Mouse (Mus musculus) splenic B cell, adult 2 months (primary cell): ENCODE data around the gene Katnb1.

Experiments
- DNase-seq: peaks from one replicate; pipeline ENCODE4 v3.0.0-alpha.2; 2011; ENCODE audit warnings: low read depth, low spot score
- H3K27me3 ChIP-seq: 2 replicates; pipeline ENCODE4 v1.6.1; 2012; ENCODE audit warnings: mild to moderate bottlenecking, low read length, moderate library complexity, mixed read lengths; ENCODE audit not compliant: control insufficient read depth, poor library complexity, insufficient read depth, severe bottlenecking
- H3K36me3 ChIP-seq: 2 replicates; pipeline ENCODE4 v1.6.1; 2012; ENCODE audit warnings: mild to moderate bottlenecking, low read length, moderate library complexity, mixed read lengths; ENCODE audit not compliant: control insufficient read depth, poor library complexity, insufficient read depth, severe bottlenecking

The Katnb1 gene

DNA sequence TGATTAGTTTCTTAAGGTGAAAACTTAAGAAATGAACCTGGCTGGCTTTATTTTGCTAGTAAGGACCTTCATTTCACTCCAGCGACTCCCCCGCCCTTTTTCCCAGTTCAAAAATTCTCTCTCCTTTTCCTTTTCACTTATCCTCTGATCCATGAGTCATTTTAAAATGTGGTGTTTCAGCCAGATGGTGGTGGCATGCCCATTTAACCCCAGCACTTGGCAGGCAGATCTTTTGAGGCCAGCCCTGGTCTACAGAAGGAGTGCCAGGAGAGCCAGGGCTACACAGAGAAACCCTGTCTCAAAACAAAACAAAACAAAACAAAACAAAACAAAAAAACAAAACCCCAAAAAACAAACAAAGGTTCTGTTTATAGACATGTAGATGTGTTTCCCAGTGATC lies 16.5 kb upstream of the Katnb1 start:
- no peaks in the 10 kb centered on the region; the same call in 1 of the 2 replicates for H3K27me3 ChIP-seq
- H3K36me3 ChIP-seq: no peaks in the 10 kb centered on the region
- no peak for DNase-seq

DNA sequence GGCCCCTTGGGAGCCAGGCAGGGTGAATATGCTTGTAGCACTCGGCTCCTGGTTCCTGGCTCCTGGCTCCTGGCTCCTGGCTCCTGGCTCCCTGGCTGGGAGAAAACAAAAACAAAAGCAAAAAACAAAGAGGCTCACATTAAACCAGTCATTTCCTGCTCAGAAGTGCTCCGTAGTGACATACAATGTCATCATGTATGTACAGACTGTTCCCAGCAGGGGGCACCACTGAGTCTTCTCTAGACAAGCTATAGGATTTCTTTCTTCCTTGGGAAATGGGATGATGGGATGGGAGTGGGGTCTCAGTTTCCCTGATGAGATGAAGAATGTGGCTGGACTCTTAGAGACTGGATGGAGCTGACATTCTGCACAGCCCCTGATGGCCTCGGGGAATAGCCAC lies 13.4 kb upstream of the Katnb1 start:
- no peaks in the 10 kb centered on the region for H3K36me3 ChIP-seq
- no peaks in the 10 kb centered on the region for H3K27me3 ChIP-seq
- DNase-seq: peak; percentile 70

DNA sequence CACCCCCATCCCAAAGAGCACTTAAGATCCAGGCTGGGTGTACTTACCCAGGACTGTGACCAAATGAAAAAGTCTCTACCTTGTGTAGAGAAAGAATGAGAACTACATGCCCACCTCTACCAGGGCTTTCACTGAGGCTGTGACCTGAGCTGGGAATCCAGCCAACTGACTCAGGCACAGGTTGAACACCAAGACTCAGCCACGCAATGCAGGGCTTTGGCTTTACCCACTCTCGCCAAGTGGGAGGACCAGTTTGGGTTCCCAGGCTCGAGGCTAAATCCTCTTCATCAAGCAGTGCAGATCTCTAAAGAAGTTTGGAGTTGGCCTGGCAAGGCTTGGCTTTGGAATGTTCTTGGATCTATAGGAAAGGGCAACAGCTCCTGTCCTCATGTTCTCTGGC lies 5.5 kb upstream of the Katnb1 start:
- DNase-seq: no peak
- no peaks in the 10 kb centered on the region for H3K27me3 ChIP-seq
- no peaks in the 10 kb centered on the region for H3K36me3 ChIP-seq

DNA sequence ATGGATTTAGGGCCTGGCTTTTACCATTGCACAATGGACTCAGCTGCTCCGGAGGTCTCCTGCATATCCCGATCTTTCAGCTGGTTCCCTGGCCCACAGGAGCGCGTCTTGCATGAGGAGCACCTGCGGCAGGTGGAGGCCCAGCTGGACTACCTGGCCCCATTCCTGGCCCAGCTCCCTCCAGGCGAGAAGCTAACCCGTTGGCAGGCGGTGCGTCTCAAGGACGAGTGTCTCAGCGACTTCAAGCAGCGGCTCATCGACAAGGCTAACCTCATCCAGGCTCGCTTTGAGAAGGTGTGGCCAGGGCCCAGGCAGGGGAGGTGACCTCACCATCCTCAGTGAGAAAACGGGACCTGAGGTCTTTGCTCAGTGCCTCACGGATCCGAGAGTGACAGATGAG lies 4.8 kb upstream of the Katnb1 start:
- DNase-seq: no peak
- Histone ChIP-seq H3K27me3 (no peaks in the 10 kb centered on the region), H3K36me3 (no peaks in the 10 kb centered on the region)

DNA sequence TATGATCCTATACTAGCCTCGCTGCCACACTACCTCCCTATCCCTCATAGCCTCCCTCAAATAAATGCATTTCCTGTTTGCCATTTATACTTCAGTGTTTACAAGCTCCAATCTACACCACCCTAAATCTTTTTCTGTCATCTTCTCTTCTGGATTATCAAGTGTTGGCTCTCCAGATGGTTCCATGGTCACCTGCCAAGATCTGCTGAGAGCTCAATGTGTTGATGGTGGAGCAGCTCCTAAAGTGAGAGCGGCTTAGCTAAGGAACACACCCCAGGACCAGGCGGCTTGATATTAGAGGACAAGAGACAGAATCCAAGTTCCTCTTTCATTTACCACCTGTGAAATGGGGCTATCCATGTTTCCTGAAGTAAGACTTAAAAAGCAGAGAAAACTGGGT lies 2.9 kb upstream of the Katnb1 start:
- Histone ChIP-seq H3K27me3 (no peaks in the 10 kb centered on the region), H3K36me3 (no peaks in the 10 kb centered on the region)
- DNase-seq: no peak

DNA sequence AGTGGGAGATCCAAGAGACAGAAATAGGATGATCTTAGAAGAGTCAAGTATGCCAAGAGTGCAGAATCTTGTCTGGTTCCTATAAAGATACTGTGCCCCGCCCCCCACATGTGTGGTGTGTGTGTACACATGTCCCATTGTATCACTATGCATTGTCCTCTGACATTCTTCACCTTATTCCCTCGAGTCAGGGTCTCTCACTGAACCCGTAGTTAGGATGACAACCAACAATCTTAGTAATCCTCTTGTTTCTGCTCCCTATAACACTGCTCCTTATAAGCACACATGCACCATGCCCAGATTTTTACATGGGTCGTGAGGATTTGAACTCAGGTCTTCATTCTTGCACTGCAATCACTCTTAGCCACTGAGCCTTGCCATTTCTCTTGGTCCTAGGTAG lies 1.7 kb upstream of the Katnb1 start:
- no peaks in the 10 kb centered on the region for H3K27me3 ChIP-seq
- DNase-seq: no peak
- no peaks in the 10 kb centered on the region for H3K36me3 ChIP-seq

DNA sequence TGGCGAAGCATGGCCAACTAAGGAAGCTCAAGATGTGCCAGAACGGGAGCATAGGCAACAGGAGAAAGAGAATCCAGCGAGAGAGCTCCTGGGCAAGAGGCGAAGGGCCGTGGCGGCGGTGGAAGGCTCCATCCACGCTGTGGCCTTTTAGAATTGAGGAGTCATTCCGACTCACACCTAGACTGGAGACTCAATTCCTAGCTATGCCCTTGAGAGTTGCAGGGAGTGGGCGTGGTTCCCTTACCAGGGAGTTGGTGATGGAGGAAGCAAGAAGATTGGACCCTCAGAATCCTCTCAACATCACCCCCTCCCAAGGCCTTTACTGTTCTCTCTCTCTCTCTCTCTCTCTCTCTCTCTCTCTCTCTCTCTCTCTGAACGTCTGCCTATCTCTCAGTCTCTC lies 664 bp downstream of the Katnb1 start:
- DNase-seq: peak; percentile 19
- H3K27me3 ChIP-seq: no peaks in the 10 kb centered on the region
- H3K36me3 ChIP-seq: no peaks in the 10 kb centered on the region

DNA sequence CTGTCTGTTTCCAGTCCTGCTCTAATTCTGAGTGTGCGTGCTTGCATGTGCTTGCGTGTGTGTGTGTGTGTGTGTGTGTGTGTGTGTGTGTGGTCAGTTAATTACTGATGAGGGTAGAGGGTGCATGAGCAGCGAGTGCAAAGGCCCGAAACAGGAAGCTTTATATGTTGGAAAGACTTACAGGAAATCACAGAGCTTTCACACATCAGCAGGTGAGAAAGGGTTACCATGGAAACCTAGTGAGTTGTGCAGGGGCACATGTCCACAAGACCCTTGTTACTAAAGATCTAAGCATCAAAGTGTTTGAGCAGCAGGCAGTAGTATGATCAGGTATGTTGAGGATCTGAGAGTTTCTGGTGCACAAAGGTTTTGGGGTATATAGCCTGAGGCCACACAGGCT lies 3.3 kb downstream of the Katnb1 start:
- H3K36me3 ChIP-seq: no peaks in the 10 kb centered on the region
- DNase-seq: no peak

DNA sequence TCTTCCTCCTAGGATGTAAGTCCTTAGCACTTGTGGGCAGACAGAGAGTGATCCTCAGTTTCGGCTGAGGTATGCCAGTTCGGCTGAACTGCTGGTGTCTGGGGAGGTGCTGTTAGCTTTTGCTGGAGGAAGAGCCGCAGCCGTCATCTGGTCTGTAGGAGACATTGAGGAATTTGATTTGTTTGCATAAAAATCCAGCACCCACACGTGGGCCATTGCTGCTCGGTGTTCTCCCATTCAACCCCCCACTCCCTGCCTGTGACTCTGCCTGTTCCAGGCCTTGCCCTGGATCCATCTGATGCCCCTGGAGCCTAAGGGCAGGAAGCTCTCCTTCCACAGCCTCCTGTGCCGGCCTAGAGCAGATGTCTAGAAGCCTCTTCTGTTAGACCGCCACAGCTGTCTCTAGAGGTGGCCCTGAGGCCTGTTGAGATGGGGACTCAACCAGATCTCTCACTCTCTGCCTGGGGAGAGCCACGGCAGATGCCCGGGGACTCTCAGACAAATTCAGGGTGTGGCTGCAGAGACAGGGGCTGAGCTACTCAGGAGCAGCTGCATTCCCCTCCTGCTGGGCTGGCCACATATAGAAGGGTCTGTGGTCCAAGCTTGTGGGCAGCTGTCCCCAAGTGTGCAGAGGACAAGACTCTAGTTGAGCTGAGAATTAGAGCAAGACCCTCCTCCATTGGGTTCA lies 3.9 kb downstream of the Katnb1 start:
- H3K36me3 ChIP-seq: no peaks in the 10 kb centered on the region
- H3K27me3 ChIP-seq: no peaks in the 10 kb centered on the region
- no peak for DNase-seq

More for the DNA sequence above, 3.3 kb downstream of the Katnb1 start:
- H3K27me3 ChIP-seq: no peaks in the 10 kb centered on the region

DNA sequence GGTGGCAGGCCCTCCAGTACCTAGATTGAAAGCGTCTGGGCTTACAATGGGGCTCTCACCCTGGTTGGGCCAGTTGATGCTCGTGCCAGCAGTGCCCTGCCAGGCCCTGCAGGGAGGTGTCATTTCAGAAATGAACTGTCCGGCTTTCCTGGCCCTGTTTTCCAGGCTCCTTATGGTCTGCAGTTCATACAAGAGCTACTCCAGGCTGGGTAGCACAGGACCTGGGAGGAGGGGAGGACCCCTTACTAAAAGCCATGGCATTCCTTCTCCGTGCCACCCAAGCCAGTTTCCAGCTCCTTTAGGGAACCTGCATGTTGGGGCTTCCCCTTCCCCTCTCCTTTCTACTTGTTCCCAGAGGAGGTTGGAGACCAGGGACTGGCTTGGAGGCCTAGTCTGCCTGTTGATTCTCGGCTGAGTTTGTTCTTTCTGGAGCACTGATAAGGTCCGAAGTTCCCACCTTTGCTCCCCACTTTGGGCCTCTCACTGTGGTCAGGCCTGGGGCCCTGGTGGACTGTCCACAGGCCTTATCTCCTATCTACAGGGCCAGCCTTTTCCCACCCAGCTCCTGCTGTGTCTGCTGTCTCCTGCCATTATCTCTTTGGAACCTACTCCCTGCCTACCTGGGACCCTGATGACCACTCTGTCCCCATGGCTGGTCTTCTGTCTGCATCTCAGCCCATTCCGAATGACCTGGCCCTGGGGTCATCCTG lies 4.6 kb downstream of the Katnb1 start:
- H3K36me3 ChIP-seq: no peaks in the 10 kb centered on the region

DNA sequence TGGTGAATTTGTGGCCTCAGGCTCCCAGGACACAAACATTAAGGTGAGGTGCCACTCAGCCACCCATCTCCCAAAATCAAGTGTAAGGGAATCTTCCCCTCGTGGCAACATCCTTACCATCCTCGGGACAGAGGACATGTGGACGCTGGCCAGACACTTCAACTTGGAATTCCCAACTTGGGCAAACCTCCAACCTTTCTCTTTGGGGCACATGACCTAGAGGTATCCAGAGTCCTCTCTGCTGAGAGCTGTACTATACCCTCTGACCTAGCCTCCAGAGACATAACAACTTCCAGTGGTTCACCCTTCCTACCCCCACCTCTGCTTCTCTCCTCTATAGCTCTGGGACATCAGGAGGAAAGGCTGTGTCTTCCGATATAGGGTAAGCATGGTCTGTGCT lies 12.6 kb downstream of the Katnb1 start:
- no peaks in the 10 kb centered on the region for H3K27me3 ChIP-seq

More for the DNA sequence above, 4.6 kb downstream of the Katnb1 start:
- DNase-seq: no peak
- no peaks in the 10 kb centered on the region for H3K27me3 ChIP-seq

DNA sequence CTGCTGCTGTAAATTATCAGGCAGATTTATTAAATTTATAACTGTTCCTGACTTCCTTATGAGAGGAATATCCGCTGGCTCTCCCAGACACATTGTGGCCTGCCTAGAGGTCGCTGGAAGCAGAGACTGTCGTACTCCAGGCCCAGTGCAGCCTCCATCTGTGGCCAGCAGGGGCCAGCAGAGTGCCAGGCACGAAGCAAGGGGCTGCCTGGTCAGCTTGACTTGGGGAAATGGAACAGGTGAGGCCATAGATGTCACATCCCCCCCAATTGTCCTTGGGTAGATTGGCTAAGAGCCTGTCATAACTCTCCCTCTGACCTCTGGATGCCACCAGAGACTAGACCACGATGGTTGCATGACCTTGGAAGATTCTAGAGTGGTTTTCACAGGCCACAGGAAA lies 18.0 kb downstream of the Katnb1 start:
- H3K27me3 ChIP-seq: no peaks in the 10 kb centered on the region
- DNase-seq: peak; percentile 55

More for the DNA sequence above, 12.6 kb downstream of the Katnb1 start:
- 0 out of 2 replicates have a peak, but pooled peaks cover 2% of the 10 kb centered on the region for H3K36me3 ChIP-seq
- DNase-seq: no peak

DNA sequence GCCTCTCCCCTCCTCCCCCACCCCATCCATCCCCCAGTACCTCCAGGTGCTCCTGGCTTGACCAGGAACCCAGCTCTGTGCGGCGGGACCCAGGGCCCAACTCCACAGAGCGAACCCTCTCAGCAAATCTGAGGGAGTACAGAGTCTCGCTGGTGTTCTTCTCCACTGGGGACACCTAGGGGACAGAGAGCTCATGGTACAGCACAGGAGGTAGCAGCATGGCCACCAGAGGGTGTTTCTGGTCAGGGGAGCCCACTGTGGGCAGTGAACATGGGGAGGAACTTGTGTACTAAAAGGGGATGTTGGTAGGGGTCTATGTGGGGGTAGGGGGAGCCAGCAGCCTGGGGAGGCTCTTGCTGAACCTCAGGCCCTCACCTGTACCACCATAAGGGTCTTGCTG lies 21.0 kb downstream of the Katnb1 start:
- no peak for DNase-seq
- Histone ChIP-seq H3K36me3 (0 out of 2 replicates have a peak, but pooled peaks cover 2% of the 10 kb centered on the region), H3K27me3 (no peaks in the 10 kb centered on the region)

More for the DNA sequence above, 18.0 kb downstream of the Katnb1 start:
- H3K36me3 ChIP-seq: 0 out of 2 replicates have a peak, but pooled peaks cover 2% of the 10 kb centered on the region

DNA sequence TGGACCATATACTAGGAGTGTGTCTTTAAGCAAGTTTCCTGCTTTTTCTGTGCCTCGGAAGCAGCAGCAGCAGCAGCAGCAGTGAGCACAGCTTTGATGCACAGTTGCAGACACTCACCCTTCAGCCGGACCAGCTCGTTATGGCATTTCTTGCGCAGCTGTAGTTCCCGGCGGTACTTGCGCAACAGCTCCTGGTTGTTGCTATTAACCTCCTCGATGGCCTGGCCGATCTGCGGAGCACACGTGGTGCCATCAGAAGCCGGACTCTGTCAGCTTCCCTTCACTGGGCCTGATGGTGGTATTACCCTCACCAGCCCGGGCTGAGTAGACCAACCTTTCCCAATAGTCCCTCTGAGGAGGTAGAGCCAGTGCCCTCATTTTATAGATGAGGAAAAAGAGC lies 26.3 kb downstream of the Katnb1 start:
- no peaks in the 10 kb centered on the region for H3K36me3 ChIP-seq
- no peak for DNase-seq
- no peaks in the 10 kb centered on the region for H3K27me3 ChIP-seq

DNA sequence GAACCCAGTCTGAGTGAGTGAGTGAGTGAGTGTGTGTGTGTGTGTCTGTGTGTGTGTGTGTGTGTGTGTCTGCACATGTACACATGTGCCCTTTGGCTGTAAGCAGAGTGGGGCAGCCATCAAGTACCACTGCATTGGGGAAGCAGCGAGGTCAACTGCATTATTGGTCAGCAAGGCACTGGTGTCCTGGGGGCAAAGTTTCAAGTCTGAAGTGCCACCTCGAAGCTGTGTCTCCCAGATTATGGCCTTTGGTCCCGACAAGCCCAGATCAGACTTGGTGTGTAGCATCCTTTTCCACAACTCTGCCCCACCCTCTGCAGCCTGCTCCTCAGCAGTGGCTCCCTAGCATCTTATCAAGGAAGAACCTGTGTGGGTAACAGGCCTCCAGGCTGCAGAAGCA lies 31.6 kb downstream of the Katnb1 start:
- Histone ChIP-seq H3K36me3 (no peaks in the 10 kb centered on the region), H3K27me3 (no peaks in the 10 kb centered on the region)
- no peak for DNase-seq
